Mouse (Mus musculus) telencephalon, adult 2 months (tissue): ENCODE data around the gene Psenen.

ENCODE experiments used
- DNase-seq: peaks from one replicate; pipeline ENCODE4 v3.0.0-alpha.2; 2011; ENCODE audit warnings: low read depth, low spot score

The Psenen gene

DNA sequence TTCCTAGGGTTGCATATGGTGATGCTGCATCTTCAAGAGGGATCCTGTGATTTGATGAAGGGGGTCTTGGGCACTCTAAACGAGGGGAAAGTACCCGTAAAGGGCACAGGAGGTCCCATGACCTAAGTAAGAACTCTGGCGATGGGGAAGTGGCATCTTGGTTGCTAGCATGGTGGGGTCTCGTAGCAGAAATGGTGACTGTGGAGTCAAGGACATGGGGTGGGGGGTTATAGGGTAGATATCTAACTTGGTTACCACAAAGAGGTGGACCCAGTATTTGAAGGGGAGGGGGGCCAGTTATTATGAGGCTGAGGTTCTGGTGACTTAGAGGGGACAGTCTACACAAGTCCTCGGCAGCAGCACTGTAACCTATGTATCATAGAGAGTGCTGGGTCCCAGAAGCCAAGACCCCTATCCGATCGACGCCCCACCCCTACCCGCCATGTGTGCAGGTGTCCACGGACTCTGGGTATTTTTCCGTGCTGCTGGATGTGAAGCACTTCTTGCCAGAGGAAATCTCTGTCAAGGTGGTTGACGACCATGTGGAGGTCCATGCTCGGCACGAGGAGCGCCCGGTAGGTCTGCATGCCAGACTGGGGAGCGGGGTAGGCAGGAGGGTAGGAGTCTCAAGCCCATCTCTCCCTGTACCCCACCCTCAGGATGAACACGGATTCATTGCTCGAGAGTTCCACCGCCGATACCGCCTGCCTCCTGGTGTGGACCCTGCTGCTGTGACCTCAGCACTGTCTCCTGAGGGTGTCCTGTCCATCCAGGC is 9.4 kb downstream of the Psenen start:
- DNase-seq: no peak

DNA sequence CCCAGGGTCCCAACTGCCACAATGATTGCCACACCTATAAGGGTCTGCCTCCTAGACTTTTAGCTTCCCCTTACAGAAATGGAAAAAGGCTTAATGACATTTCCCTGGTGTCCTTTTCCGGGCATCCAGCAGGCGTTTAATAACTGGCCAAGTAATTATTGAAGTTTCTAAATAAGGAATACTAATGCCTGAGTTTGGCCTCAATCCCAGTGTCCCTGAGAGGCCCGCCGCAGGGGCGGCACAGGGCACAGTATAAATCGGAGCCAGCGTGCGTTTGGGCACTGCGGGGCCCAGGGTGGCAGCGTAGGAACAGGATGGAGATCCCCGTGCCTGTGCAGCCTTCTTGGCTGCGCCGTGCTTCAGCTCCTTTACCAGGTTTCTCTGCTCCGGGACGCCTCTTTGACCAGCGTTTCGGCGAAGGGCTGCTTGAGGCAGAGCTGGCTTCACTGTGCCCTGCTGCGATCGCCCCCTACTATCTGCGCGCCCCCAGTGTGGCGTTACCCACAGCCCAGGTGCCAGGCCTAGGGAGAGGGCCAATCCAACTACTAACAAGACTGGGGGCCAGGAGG is 10.3 kb downstream of the Psenen start:
- DNase-seq: no peak

DNA sequence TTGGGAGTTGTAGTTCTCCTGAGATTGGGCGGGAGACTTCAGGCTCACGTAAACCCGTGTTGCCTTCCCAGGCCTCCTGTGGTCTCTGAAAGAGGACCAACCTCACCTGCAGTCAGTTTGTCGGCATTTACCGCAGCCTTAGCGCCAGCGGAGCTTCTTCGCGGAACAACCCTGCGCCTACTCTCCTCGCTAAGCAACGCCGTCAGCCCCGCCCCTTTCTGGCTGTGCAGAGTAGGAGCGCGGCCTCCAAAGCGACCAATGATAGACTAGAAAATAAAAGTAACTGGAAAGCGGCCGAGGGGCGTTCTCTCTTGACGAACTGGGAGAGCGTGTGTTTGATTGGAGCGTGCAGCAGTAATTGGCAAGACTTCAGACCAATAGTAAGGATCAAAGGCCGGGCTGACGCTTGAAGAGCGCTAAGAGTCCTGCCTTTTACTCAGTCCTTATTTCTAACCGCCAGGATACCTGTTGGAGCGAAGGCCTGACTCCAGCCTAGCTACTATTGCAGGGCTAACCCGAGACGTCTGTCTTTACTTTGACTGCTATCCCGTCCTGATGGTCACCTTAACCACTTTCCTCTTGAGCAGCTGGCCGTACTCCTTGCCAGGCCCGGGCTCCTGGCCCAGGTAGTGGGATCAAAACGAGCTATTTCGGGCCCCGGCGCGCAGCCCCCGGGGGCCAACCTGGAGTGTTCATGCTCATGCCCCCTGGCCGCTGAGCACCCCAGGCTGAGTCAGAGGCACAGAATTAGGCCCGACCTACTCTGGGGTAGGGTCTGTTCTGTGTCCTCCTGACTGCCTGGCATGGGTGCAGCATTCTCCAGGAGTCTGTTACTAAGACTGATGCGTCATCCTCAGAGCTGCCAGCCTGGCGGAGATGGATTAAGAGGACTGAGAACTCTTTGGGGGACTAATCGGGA is 11.1 kb downstream of the Psenen start, which contains the start of the genes Hspb6 and Proser3:
Gene Hspb6 (plus strand): TSS at position 77 of the 919 bp plus-strand sequence.
Gene Proser3 (minus strand): TSS at position 198 of the 919 bp plus-strand sequence.
- peak; percentile 99 for DNase-seq

- DNase-seq: no peak
These were observed 11.9 kb downstream of the Psenen start for GRCm38 (mm10) chr7:30551445-30552101.

- DNase-seq: no peak
These were observed 12.8 kb downstream of the Psenen start for GRCm38 (mm10) chr7:30550603-30551002.

GRCm38 (mm10) chr7:30549880-30550279 is 13.5 kb downstream of the Psenen start:
- no peak for DNase-seq

DNA sequence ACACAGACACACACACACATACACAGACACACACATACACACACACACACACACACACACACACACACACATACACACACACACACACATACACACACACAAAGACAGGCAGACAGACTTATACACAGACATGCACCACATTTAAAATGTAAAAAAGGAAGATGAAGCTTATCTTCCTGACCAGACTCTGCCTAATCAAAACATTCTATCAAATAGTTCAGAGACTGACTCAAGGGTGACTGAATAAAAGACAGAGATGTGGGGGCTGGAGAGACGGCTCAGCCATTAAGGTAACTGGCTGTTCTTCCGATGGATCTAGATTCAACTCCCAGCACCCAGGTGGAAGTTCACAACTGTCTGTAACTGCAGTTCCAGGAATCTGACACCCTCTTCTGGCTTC is 19.1 kb downstream of the Psenen start:
- no peak for DNase-seq

- no peak for DNase-seq
These were observed 22.9 kb downstream of the Psenen start for GRCm38 (mm10) chr7:30540572-30540971.

DNA sequence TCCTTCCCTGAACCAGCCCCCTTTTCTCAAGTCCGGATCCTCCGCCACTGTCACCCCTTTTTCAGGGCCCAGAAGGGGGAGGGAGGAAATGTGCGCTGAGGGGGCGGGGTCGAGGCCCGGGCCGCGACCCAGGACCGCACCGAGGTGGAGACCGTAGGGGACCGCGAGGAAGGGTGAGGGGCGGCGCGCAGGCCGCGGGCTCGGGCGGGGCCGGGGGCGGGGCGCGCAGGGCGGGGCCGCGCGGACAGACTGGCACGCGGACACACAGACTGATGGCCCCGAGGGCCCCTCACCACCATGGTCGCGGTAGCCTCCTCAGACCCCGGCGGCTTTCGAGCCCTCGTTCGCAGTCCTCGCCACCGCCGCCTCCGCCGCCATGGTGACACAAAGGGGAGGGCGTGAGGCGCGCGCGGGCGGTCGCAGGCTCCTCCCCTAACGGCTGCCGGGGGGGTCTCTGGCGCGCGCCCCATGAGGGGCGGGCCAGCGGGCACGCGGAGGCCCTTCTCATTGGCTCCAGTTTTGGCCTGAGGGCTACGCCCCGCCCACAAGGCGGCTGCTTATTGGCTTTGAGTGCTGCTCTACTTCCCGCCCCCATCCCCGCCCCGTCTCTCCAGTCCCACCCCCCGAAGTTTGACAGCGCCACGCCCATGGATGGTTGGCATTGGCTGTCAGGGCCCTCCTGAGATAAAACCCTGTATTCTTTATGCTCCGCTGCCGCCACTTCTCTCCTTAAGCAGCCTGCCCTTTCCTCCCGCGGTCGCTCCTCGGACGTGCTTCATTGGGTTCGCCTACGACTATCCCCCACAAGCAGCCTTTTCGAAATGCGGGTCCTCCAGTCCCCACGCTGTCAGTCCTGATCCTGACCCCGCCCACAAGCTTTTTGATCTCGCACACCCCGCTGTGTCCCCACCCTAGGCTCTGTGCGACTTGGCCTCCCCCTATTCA is 28.5 kb downstream of the Psenen start, which contains the start of gene Arhgap33:
Gene Arhgap33 (minus strand): TSS at position 428 of the 945 bp plus-strand sequence.
- peak; percentile 97 for DNase-seq

GRCm38 (mm10) chr7:30533941-30534632 is 29.3 kb downstream of the Psenen start:
- no peak for DNase-seq

GRCm38 (mm10) chr7:30532931-30533330 is 30.5 kb downstream of the Psenen start:
- no peak for DNase-seq

- peak; percentile 93 for DNase-seq
These were observed 32.1 kb downstream of the Psenen start for GRCm38 (mm10) chr7:30531291-30531815.

DNA sequence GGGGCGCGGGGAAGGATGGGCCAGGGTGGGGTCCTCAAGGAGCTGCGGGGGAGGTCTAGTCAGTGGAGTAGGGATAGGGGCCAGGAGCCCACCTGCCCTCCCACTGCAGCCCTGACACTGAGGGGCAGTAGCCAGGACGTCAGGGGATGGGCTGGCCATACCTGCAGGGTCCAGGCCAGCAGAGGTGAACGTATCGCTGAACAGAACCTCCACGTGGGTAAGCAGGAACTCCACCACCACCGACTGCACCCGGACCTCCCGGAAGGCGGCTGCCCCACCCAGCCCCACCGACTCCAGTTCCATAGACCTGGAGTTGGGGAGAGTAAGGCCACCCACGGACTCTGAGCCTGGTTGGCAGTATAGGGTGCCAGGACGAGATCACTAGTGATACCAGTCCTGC is 36.4 kb downstream of the Psenen start:
- DNase-seq: no peak

GRCm38 (mm10) chr7:30526399-30526798 is 37.0 kb downstream of the Psenen start:
- no peak for DNase-seq

DNA sequence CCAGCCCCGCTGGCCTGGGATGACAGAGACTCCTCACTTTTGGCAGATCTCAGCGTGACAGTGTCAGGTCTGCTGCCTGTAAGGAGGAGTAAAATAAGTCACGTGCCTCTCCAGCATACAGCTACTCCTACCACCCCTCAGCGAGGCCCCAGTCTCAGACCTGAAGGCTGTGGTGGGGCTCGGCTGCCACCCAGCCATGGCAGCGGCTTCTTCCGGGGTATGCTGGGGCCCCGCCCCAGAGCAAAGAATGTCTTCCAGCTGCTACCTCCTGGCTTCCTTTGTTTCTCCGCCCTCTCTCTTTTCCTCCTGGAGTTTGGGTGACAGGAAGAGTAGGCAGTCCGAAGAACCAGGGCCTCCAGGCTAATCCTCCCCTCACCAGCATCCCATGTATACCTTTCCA is 37.5 kb downstream of the Psenen start:
- DNase-seq: no peak

GRCm38 (mm10) chr7:30524487-30524886 is 38.9 kb downstream of the Psenen start:
- no peak for DNase-seq

- DNase-seq: no peak
These were observed 40.6 kb downstream of the Psenen start for GRCm38 (mm10) chr7:30522871-30523270.

DNA sequence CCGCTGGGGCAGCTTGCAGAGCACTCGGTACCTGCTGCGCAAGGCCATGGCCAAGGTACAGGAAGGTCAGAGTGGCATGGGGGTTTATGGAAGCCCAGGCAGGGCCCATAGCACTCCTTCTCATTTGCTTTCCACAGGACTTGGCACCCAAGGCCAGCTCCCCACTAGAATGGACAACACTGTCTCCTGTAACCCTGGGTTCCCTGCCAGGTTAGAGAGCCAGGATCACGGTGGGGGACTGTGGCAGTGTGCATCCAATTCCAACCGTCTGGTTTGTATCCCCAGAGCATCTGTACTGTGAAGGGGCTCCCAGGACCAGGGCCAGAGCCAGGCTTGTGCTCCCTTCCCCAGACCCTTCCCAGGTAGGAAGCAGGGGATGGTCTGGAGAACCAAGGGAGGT is 42.6 kb downstream of the Psenen start:
- no peak for DNase-seq

GRCm38 (mm10) chr7:30520396-30520795 is 43.0 kb downstream of the Psenen start:
- no peak for DNase-seq
